14 mouse cellular contexts compared by ENCODE assay signal in the genomic region with DNA sequence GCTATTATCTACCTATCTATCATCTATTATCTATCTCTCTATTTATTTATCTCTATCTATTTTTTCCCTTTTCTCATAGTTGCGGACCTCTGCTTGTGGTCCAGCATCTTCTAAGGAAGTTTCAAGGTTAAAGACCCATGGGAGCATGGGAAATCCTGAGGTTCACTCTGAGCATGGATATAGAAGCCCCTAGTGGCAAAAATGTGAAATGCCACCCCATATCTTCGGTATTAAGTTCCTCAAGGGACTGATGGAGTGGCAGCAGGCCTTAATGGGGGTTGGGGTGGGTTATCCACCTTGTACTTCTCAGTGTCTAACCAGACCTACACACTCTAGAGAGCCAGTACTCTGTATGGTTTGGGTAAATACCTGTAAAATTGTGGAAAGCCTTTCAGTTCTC. TPM values are rescaled to one million over a fixed set of nuclear protein-coding genes. Genes with fewer than 3 reads are reported as not detected.
DNase-seq lines count a peak whose midpoint lies in the region; TF ChIP-seq lines count a peak whose summit lies in the region.
"Had no signal": no experiment of that assay in that cellular context is flagged by ENCODE, and none has a peak within 500 bp of the region (broad histone marks: within the 10 kb centered on the region; RNA-seq: fewer than 3 reads in every experiment).

No protein-coding gene starts in this region.

- H3K9ac ChIP-seq in CH12.LX (ENCODE audit: insufficient read depth, low read depth): no peak overlapping the region
- H3K9ac ChIP-seq: heart, embryonic 12.5 days; hindbrain, embryonic 15.5 days had no signal

- no peak for TF ChIP-seq POLR2A in CH12.LX (IDR thresholded peaks at IDR 0.05; ENCODE audit: low read depth, low read length)

- TF ChIP-seq RAD21 in CH12.LX (IDR thresholded peaks at IDR 0.05; ENCODE audit: low read depth, low read length): peak; percentile 63

- no peaks in the 10 kb centered on the region for H3K27me3 ChIP-seq in CH12.LX (replicated peaks)
- H3K27me3 ChIP-seq: heart, embryonic 12.5 days; hindbrain, embryonic 15.5 days had no signal

- TF ChIP-seq EP300 in CH12.LX (IDR thresholded peaks at IDR 0.05; ENCODE audit: low read length): no peak

- dilution Hi-C loops in CH12.LX (cut with MboI; ENCODE audit: extremely low pct_ligation_motif_present, extremely low pct_unique_long_range_greater_than_20kb, low sequenced_read_pairs): no loop called here

- in situ Hi-C loops in CH12.LX (cut with MboI; ENCODE audit: low pct_ligation_motif_present, low pct_unique_long_range_greater_than_20kb, low sequenced_read_pairs): loop anchor here (5.0 kb wide), 1 partner anchor 92 kb away; no protein-coding TSS in a partner anchor

- intact Hi-C loops in left cerebral cortex, postnatal 14 days (cut with DNase I): no loop called here

- H3K36me3 ChIP-seq in CH12.LX (replicated peaks in 1 of 2; ENCODE audit: control insufficient read depth in 1 of 2, insufficient read depth in 1 of 2, low read length in 1 of 2): peaks cover 55 to 82% of the 10 kb centered on the region in 2 experiments
- H3K36me3 ChIP-seq: hindbrain, embryonic 15.5 days had no signal

- no peak overlapping the region for H3K4me3 ChIP-seq in CH12.LX (replicated peaks in 1 of 3; ENCODE audit: low read depth in 2 of 3, low read length in 2 of 3, poor library complexity in 1 of 3)
- H3K4me3 ChIP-seq: heart, embryonic 12.5 days; hindbrain, embryonic 15.5 days had no signal

- H3K9me3 ChIP-seq in CH12.LX (replicated peaks; ENCODE audit: low read length): peaks cover 11% of the 10 kb centered on the region
- H3K9me3 ChIP-seq: heart, embryonic 12.5 days; hindbrain, embryonic 15.5 days had no signal

- no peaks in the 10 kb centered on the region for H3K79me2 ChIP-seq in CH12.LX (replicated peaks; ENCODE audit: control insufficient read depth, extremely low read depth, insufficient read depth, poor library complexity, severe bottlenecking)

- H3K4me2 ChIP-seq in CH12.LX (ENCODE audit: insufficient read depth, low read depth, poor library complexity, severe bottlenecking): no peak overlapping the region
- H3K4me2 ChIP-seq: heart, embryonic 12.5 days; hindbrain, embryonic 15.5 days had no signal

- TF ChIP-seq CTCF in CH12.LX (conservative IDR thresholded peaks at IDR 0.05 in 1 of 2, IDR thresholded peaks at IDR 0.05 in 1 of 2; ENCODE audit: low read depth in 2 of 2, low read length in 2 of 2): peak; percentile 46 to 66; a peak in 3 of 4 replicates

- peak; percentile 12 for DNase-seq in kidney, postnatal 10 days
- no peak for DNase-seq in kidney, postnatal 4 days
- DNase-seq in 416B (ENCODE audit: low read depth) (peak; percentile 49), CH12.LX (ENCODE audit: extremely low read depth) (peak; percentile 41)
- DNase-seq in induced T-regulatory cell, adult 2 months (ENCODE audit: low read depth): peak; percentile 56
- no peak for DNase-seq in right cerebral cortex, postnatal 25 days
- DNase-seq in left cerebral cortex, postnatal 14 days (ENCODE audit: low spot score in 2 of 2): no peak
- DNase-seq: right cerebral cortex, postnatal 14 days had no signal

- peaks cover 11 to 48% of the 10 kb centered on the region in 2 experiments for H3K4me1 ChIP-seq in CH12.LX (ENCODE audit: control insufficient read depth in 1 of 2, insufficient read depth in 2 of 2)
- H3K4me1 ChIP-seq: heart, embryonic 12.5 days; hindbrain, embryonic 15.5 days had no signal

- H3K27ac ChIP-seq in CH12.LX (ENCODE audit: insufficient read depth, low read depth): peak overlapping the region; percentile 78
- H3K27ac ChIP-seq: hindbrain, embryonic 15.5 days had no signal

TF ChIP-seq in CH12.LX, 34 proteins besides CTCF, POLR2A, EP300 and RAD21:
- no peak for TF ChIP-seq MYC (IDR thresholded peaks at IDR 0.05; ENCODE audit: low read depth, low read length)
- TF ChIP-seq SMC3 (IDR thresholded peaks at IDR 0.05; ENCODE audit: low read depth, low read length): peak; percentile 55

RNA-seq across cellular contexts. Expression of a gene that starts 43.5 kb away (rescaled TPM):
- total RNA-seq in CH12.LX (2012; rRNA removed) (not detected in 2 replicates), CH12.LX (2014; rRNA removed) (not detected in 2 replicates)
- not detected in 2 replicates for polyA plus RNA-seq in CH12.LX (2012; ENCODE audit: insufficient read length, low read depth)
- total RNA-seq in left cerebral cortex, postnatal 14 days (2021): not detected
- total RNA-seq: layer of hippocampus, postnatal 14 days had no signal
- polyA plus RNA-seq: embryonic facial prominence, embryonic 14.5 days; frontal cortex, adult 2 months; heart, embryonic 12.5 days; hindbrain, embryonic 15.5 days; lung, embryonic 16.5 days had no signal

Comparison
In these comparisons a context has a peak if more than half of its experiments do, and no peak if none do; other contexts are left out.
1. DNase-seq: peak in kidney, postnatal 10 days (single experiment), 416B (single experiment), CH12.LX (single experiment) and induced T-regulatory cell, adult 2 months (single experiment); none in kidney, postnatal 4 days (0 of 2), right cerebral cortex, postnatal 25 days (single experiment) and left cerebral cortex, postnatal 14 days (0 of 2).